Mouse (Mus musculus) urinary bladder, adult 2 months (tissue): ENCODE measurements around the gene Timm23. TPM values are rescaled to one million over a fixed set of nuclear protein-coding genes. Genes with fewer than 3 reads are reported as not detected.
"Not testable (repeated sequence)": the region's sequence is repeated elsewhere in the genome, so short reads cannot be mapped to it uniquely, and the experiment has no call there.

Source experiments
- DNase-seq: peaks from one replicate; pipeline ENCODE4 v3.0.0; 2022; ENCODE audit warnings: low spot score
- polyA plus RNA-seq: library from polyadenylated mRNA; depleted of rRNA; stranded (reverse); fragments of >200 nt; gene quantifications from 2 replicates; pipeline ENCODE4 v1.2.3, GENCODE M21; 2012

Gene Timm23
- polyA plus RNA-seq, 1 experiment: 92.1 TPM

GRCm38 (mm10) chr14:32165278-32166061 lies 36.2 kb downstream of the Timm23 start:
- DNase-seq: peak; percentile 75

GRCm38 (mm10) chr14:32164173-32165051 lies 37.3 kb downstream of the Timm23 start:
- no peak for DNase-seq

- no peak for DNase-seq
These were observed 38.4 kb downstream of the Timm23 start for GRCm38 (mm10) chr14:32163203-32163888.

GRCm38 (mm10) chr14:32162231-32162630 lies 39.5 kb downstream of the Timm23 start:
- no peak for DNase-seq

- DNase-seq: no peak
These were observed 40.4 kb downstream of the Timm23 start for GRCm38 (mm10) chr14:32161090-32161885.

GRCm38 (mm10) chr14:32160563-32160962 lies 41.1 kb downstream of the Timm23 start:
- DNase-seq: no peak

GRCm38 (mm10) chr14:32159690-32160246 lies 41.9 kb downstream of the Timm23 start, which contains the start of gene Ncoa4:
Gene Ncoa4 (plus strand): TSS chr14:32159865.
- DNase-seq: peak; percentile 98

GRCm38 (mm10) chr14:32159150-32159670 lies 42.5 kb downstream of the Timm23 start:
- no peak for DNase-seq

- no peak for DNase-seq
These were observed 46.9 kb downstream of the Timm23 start for GRCm38 (mm10) chr14:32154758-32155157.

- no peak for DNase-seq
These were observed 48.5 kb downstream of the Timm23 start for GRCm38 (mm10) chr14:32153156-32153555.

GRCm38 (mm10) chr14:32152243-32152965 lies 49.3 kb downstream of the Timm23 start:
- DNase-seq: no peak

- DNase-seq: no peak
These were observed 50.8 kb downstream of the Timm23 start for GRCm38 (mm10) chr14:32150872-32151271.

- DNase-seq: no peak
These were observed 55.1 kb downstream of the Timm23 start for GRCm38 (mm10) chr14:32146578-32146977.

- DNase-seq: no peak
These were observed 55.7 kb downstream of the Timm23 start for GRCm38 (mm10) chr14:32145809-32146511.

- no peak for DNase-seq
These were observed 56.3 kb downstream of the Timm23 start for GRCm38 (mm10) chr14:32145401-32145800.

GRCm38 (mm10) chr14:32144734-32145133 lies 57.0 kb downstream of the Timm23 start:
- DNase-seq: no peak

- no peak for DNase-seq
These were observed 60.0 kb downstream of the Timm23 start, which contains the start of gene Msmb for GRCm38 (mm10) chr14:32141723-32142122. Gene Msmb (plus strand): TSS chr14:32142023.

GRCm38 (mm10) chr14:32140359-32140965 lies 61.2 kb downstream of the Timm23 start:
- DNase-seq: no peak

- DNase-seq: not testable (repeated sequence)
These were observed 65.2 kb downstream of the Timm23 start for GRCm38 (mm10) chr14:32136467-32136866.
